Mouse (Mus musculus) neutrophil, adult 59 days (primary cell): ENCODE results near the gene Urah. TPM values are rescaled to one million over a fixed set of nuclear protein-coding genes. Genes with fewer than 3 reads are reported as not detected.

Experiments used
- total RNA-seq, 2 experiments: library from RNA; stranded (reverse); gene quantifications; 1 replicate in 1 of 2; 2 replicates in 1 of 2; pipeline ENCODE4 v1.2.4; 2023

Urah gene
- total RNA-seq, result not detected

DNA sequence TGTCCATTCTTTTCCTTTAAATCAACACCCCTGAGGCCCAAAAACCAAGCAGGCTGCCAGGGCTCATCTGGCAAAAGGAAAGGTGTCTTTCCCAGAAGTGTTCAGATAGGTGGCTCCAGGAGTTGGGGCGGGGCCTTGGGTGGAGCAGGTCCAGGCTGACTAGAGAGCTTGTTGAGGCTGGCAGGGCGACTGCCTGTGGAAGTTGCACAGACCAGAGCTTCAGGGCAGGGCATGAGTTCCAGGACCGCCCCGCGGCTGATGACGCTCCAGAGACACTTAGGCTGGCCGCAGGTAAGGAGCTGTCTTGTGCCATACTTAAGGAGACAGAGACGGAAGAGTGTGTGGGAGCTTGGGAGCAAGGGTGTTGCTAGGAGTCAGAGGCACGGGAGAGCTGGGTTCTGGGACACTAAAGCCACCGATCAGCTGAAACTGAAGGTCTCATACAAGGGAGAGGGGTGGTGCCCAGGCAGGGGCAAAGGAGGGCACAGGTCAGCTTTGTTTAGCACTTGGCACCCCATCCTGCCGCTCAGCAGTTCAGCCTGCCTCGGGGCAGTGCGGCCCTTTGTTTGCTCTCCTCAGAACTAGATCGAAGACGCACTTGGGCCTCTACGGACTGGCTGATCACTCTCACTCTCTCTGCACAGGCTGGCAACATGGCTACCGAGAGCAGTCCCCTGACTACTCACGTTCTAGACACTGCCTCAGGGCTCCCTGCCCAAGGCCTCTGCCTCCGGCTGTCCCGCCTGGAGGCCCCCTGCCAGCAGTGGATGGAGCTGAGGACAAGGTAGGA is at the start of gene Urah:
Gene Urah (plus strand): TSS at position 51 of the 790 bp plus-strand sequence.

DNA sequence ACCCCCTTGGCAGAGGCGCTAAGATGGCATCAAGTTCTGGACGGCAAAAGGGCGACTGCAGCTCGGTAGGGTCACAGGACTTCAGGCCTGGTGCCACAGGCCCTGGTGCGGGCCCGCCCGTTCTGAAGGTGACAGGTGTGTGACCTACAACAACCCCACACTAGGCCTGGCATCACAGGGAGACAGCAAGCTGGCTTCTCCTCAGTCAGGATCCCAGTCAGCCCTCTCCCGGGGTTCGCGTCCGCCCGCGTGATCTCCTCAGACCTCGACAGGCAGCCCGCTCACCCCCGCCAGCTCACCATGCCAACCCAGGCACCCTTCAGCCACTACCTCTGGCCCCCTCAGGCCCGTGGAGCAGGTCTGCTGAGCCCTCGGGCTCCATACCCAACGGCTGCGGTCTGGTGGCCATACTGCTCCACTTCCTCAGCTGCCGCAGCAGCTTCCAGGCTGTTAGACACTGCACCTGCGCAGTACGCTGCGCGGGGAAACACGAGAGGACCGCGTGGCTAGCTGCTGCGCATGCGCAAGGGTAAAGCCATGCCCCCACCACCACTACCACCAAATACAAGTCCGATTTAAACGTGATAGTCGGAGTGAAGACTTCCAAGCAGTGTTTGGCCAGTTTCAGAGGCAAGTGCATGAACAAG is 47.3 kb upstream of the Urah start, which contains the start of gene Syce1:
Gene Syce1 (minus strand): TSS at position 447 of the 647 bp plus-strand sequence.

DNA sequence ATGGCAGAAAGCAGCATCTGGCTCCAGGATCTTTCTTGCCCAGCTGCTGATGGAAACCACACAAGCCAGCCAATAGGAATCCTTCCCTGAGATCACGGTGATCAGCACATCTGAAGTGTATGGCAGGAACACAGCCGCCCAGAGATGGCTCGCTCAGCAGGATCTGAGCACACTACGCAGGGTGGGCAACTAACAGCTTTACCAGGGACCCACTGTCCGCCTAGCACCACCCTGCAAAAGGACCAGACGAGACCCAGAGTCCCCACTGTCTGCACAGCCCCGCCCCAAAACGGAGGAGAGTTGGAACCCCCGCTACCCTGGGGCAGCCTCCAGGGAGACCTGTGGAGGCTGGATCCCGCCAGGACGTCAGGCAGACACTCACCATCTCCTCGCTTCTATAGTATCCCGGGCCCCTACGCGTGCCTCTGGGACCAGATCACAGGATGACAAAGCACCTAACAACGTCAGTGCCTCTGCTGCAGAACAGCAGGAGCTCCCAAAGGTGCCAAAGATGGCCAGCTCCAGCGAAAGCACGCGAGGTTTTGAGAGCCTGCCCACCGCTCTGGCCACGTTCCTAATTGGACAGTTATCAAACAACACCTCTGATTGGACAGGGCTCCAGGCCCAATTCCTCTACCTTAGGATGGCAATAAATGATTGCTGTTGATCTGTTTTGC is 13.0 kb upstream of the Urah start, which contains the start of gene Zfp941:
Gene Zfp941 (minus strand): TSS at position 526 of the 677 bp plus-strand sequence.

DNA sequence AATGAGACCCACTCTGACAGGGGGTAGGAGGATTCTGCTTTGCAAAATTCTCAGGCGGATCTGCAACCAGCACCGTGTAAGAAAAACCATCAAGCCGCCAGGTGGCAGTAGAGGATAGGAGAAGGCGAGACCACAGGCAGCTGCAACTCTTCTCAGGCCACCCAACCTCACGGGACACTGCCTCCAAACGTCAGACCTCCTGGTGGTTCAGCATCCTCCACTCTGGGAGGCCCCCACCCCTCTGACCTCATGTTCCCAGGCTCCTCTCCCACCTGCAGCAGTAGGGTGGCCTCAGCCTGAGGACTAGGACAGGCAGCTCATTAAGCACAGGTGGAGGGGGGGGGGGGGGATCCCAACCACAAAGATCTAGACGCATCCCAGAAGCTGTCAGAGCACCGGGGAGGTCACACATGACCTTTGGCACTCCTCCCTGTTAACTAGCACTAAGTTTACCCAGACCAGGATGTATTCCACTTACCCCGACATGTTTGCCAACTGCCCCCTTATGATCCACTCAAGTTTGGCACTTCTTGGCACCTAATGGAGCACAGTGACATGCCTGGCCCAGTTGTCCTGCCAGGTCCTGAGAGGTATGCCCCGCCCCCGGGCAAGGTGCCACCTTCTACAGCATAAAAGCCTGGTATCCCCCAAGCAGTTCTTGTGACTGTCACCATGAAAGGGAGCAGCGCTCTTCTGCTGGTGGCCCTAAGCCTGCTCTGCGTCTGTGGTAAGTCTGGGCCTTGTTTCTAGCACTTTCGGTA is 10.3 kb downstream of the Urah start, which contains the start of gene Scgb1c1:
Gene Scgb1c1 (plus strand): TSS at position 643 of the 761 bp plus-strand sequence.

GRCm38 (mm10) chr7:140847755-140848580 is 13.2 kb downstream of the Urah start, which contains the start of gene Odf3:
Odf3 (plus strand) TSS chr7:140847805.

GRCm38 (mm10) chr7:140855860-140856784 is 21.3 kb downstream of the Urah start, which contains the start of gene Gm45785:
Gm45785 (minus strand) TSS chr7:140856331.

GRCm38 (mm10) chr7:140856785-140857549 is 22.1 kb downstream of the Urah start, which contains the start of gene Ric8a:
Ric8a (plus strand) TSS chr7:140856957.

GRCm38 (mm10) chr7:140857550-140858505 is 23.0 kb downstream of the Urah start, which contains the start of gene Bet1l:
Bet1l (minus strand) TSS chr7:140857577.

DNA sequence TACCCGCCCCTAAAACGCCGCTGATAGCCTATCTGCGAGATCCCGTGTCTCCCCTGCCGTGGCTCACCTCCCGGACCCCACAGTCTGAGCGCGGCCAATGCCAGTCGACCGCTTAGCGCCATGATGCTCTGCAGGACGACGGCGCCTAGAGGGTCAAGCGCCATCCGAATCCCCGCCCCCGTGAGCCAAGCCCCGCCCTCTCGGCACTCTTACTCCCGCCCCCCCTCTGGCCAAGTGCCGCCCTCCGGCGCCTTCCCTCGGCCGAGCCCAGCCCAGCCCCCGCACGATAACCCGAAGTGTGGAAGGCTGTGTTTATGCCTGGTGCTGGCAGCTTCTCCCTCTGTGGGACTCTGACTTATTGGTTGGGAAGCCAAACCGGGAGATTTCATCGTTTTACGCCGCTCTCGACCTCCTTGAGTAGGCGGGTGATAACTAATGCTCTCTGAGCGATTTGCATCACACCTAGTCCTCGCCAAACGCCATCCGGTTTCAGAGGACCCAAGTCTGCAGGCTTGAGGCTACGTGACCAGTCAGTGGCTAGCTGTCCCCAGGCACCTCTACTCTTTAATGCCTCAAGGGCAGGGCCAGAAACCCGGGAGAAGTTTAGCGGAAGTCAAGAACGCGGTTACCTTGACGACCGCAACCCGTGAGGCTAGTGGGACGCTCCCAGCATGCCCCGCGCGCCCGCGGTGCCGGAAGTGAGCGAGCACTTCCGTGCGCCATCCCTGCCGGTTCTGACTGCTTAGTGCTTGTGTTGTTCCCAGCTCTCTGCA is 47.1 kb downstream of the Urah start, which contains the start of the genes Psmd13 and Sirt3:
Gene Psmd13 (plus strand): TSS at position 273 of the 773 bp plus-strand sequence.
Gene Sirt3 (minus strand): TSS at position 614 of the 773 bp plus-strand sequence.

Other genes with a start within 250 kb of the Urah start
- gene Olfr46, start 233.7 kb upstream of the Urah start, total RNA-seq, result not detected
- not detected for gene Olfr61, start 206.0 kb upstream of the Urah start, total RNA-seq
- not detected for gene Olfr53, start 188.6 kb upstream of the Urah start, total RNA-seq
- gene Olfr539, start 175.1 kb upstream of the Urah start, total RNA-seq, result not detected
- not detected for gene Olfr45, start 153.1 kb upstream of the Urah start, total RNA-seq
- gene Olfr541, start 137.8 kb upstream of the Urah start, total RNA-seq, result not detected
- not detected for gene Cyp2e1, start 71.3 kb upstream of the Urah start, total RNA-seq
- gene Syce1, start 47.2 kb upstream of the Urah start, total RNA-seq, result not detected
- under 1 TPM; 0.11 to 0.13 TPM for gene Zfp941, start 12.8 kb upstream of the Urah start, total RNA-seq
- gene Scgb1c1, start 10.5 kb downstream of the Urah start, total RNA-seq, result not detected
- not detected for gene Odf3, start 12.8 kb downstream of the Urah start, total RNA-seq
- not detected for gene Gm45785, start 21.3 kb downstream of the Urah start, total RNA-seq
- gene Ric8a, start 21.9 kb downstream of the Urah start, total RNA-seq, result 100 to 1,000 TPM; 105 to 107 TPM
- gene Bet1l, start 22.6 kb downstream of the Urah start, total RNA-seq, result 10 to 100 TPM; 21.7 to 23.7 TPM
- gene Psmd13, start 47.0 kb downstream of the Urah start, total RNA-seq, result 100 to 1,000 TPM; 100 to 112 TPM
- gene Sirt3, start 47.3 kb downstream of the Urah start, total RNA-seq, result 10 to 100 TPM in 1 of 2 experiments, 1 to 10 TPM in 1; 9.6 to 13.1 TPM
- gene Cox8b, start 65.4 kb downstream of the Urah start, total RNA-seq, result not detected
- gene Nlrp6, start 85.9 kb downstream of the Urah start, total RNA-seq, result under 1 TPM; 0.09 to 0.16 TPM
- gene Pgghg, start 106.4 kb downstream of the Urah start, total RNA-seq, result 10 to 100 TPM; 21.4 to 25.2 TPM
- gene Ifitm5, start 115.3 kb downstream of the Urah start, total RNA-seq, result 1 to 10 TPM; 1.5 to 3.2 TPM
- not detected for gene Gm45717, start 120.9 kb downstream of the Urah start, total RNA-seq
- 100 to 1,000 TPM; 431 to 529 TPM for gene Ifitm2, start 121.0 kb downstream of the Urah start, total RNA-seq
- 100 to 1,000 TPM; 290 to 313 TPM for gene Ifitm1, start 132.2 kb downstream of the Urah start, total RNA-seq
- 100 to 1,000 TPM; 439 to 533 TPM for gene Ifitm3, start 175.8 kb downstream of the Urah start, total RNA-seq
- 100 to 1,000 TPM; 869 to 973 TPM for gene Ifitm6, start 182.9 kb downstream of the Urah start, total RNA-seq
- not detected for gene Gm17387, start 194.1 kb downstream of the Urah start, total RNA-seq
- 1 to 10 TPM in 1 of 2 experiments, under 1 TPM in 1; 0.67 to 1.2 TPM for gene B4galnt4, start 226.1 kb downstream of the Urah start, total RNA-seq
- gene Pkp3, start 243.2 kb downstream of the Urah start, total RNA-seq, result 1 to 10 TPM; 3.6 to 5.5 TPM